Mouse (Mus musculus) C2C12 (cell line): Measurements from ENCODE around the gene Gpn2. TPM values are rescaled to one million over a fixed set of nuclear protein-coding genes. Genes with fewer than 3 reads are reported as not detected.

ENCODE experiments used
- H3K27me3 ChIP-seq: one replicate; pipeline ENCODE4 v1.6.1; 2011; ENCODE audit not compliant: control insufficient read depth, insufficient read depth, insufficient read length
- H3K36me3 ChIP-seq: one replicate; pipeline ENCODE4 v1.6.1; 2011; ENCODE audit not compliant: control insufficient read depth, insufficient read depth
- H3K4me3 ChIP-seq: one replicate; pipeline ENCODE4 v1.5.1; 2011; ENCODE audit warnings: mild to moderate bottlenecking, control low read depth; ENCODE audit not compliant: poor library complexity, insufficient read depth, severe bottlenecking
- H3K79me2 ChIP-seq: one replicate; pipeline ENCODE4 v1.6.1; 2011; ENCODE audit not compliant: control insufficient read depth, insufficient read depth
- H3K79me3 ChIP-seq: one replicate; pipeline ENCODE4 v1.6.1; 2011; ENCODE audit warnings: low read depth, control low read depth
- H3ac ChIP-seq: one replicate; pipeline ENCODE3; 2011; ENCODE audit warnings: low read depth; ENCODE audit not compliant: control insufficient read depth, insufficient read length
- CEBPB ChIP-seq: IDR thresholded peaks from one replicate; pipeline ENCODE4 v1.6.1; 2011; ENCODE audit warnings: low read depth, mild to moderate bottlenecking, control low read depth, moderate library complexity
- CTCF ChIP-seq: IDR thresholded peaks from one replicate; pipeline ENCODE4 v1.5.1; 2011; ENCODE audit not compliant: control insufficient read depth, insufficient read depth, insufficient read length
- FOSL1 ChIP-seq: IDR thresholded peaks from one replicate; pipeline ENCODE4 v1.8.0; 2011; ENCODE audit warnings: mild to moderate bottlenecking, low read length; ENCODE audit not compliant: poor library complexity, insufficient read depth, severe bottlenecking
- MAX ChIP-seq: IDR thresholded peaks from one replicate; pipeline ENCODE4 v1.6.1; 2011; ENCODE audit warnings: mild to moderate bottlenecking, control low read depth
- MYOD1 ChIP-seq: IDR thresholded peaks from one replicate; pipeline ENCODE4 v1.6.1; 2011; ENCODE audit warnings: low read depth; ENCODE audit not compliant: control insufficient read depth, insufficient read length
- MYOG ChIP-seq: IDR thresholded peaks from one replicate; pipeline ENCODE4 v1.6.1; 2011; ENCODE audit not compliant: control insufficient read depth, insufficient read length; ENCODE audit errors: extremely low read depth
- USF1 ChIP-seq: IDR thresholded peaks from one replicate; pipeline ENCODE4 v1.6.1; 2011; ENCODE audit warnings: low read depth, mild to moderate bottlenecking, control low read depth, moderate library complexity
- polyA plus RNA-seq: library from polyadenylated mRNA; unstranded; fragments of >200 nt; fragmentation: generic; extraction: Trizol; gene quantifications from one replicate; pipeline ENCODE4 v1.2.1, GENCODE M21; 2012; ENCODE audit warnings: missing spikeins

Gpn2 gene
- polyA plus RNA-seq, 1 experiment = 44.1 TPM

- H3K79me2 ChIP-seq = peaks cover 19% of the 10 kb centered on the region
- no peaks in the 10 kb centered on the region for H3K79me3 ChIP-seq
- TF ChIP-seq MAX (no peak), MYOG (no peak), USF1 (no peak), FOSL1 (no peak), CTCF (no peak), CEBPB (no peak), MYOD1 (no peak)
- no peaks in the 10 kb centered on the region for H3K27me3 ChIP-seq
- peaks cover 27% of the 10 kb centered on the region for H3K36me3 ChIP-seq
- H3K4me3 ChIP-seq = no peak overlapping the region
- no peak overlapping the region for H3ac ChIP-seq
Measured at GRCm38 (mm10) chr4:133577983-133578382, 6.2 kb upstream of the Gpn2 start.

DNA sequence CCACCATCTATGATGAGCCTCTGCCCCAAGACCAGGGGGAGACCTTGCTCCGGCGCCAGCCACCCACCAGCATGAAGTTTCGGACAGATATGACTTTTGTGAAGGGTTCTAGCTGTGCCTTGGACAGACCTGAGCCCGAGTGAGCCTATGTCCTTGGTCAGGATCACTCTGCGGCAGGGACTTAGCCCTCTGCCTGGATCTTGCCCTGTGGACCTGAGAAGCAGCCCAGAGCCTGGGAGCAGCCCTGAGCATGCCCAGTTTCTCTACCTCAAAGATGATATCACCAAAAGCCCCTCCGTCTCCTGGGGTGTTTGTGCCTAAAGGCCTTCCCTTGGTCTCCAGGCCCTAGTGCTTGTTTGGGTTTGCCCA lies 488 bp upstream of the Gpn2 start:
- TF ChIP-seq MYOG (no peak), USF1 (no peak), FOSL1 (no peak), MYOD1 (no peak), CEBPB (no peak), MAX (no peak), CTCF (no peak)
- peaks cover 3% of the 10 kb centered on the region for H3K79me3 ChIP-seq
- peak overlapping the region; percentile 80 for H3K4me3 ChIP-seq
- H3K36me3 ChIP-seq = peaks cover 41% of the 10 kb centered on the region
- H3ac ChIP-seq = peak overlapping the region; percentile 72
- H3K27me3 ChIP-seq = no peaks in the 10 kb centered on the region
- peaks cover 26% of the 10 kb centered on the region for H3K79me2 ChIP-seq

DNA sequence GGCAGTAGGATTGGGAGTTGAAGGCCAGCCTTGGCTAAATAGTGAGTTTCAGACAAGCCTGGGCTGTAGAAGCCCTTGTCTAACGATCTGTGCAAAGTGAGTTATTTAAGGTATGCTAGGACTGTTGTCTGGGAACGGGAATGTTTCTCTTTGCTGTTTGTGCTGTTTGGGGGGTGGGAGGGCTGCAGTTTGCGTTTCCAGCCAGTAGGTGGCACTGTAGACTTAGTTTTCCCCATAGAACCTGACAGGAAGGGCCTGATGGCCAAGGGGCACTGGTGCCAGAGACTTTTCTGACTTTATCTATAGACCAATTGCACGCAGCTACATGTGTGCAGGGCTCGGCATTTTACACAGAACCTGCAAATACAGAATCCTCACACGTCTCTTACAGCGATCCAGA lies 8.4 kb downstream of the Gpn2 start:
- TF ChIP-seq USF1 (no peak), CTCF (peak; percentile 15), MAX (no peak), FOSL1 (no peak), MYOD1 (no peak)
- Histone ChIP-seq H3K36me3 (peaks cover 16% of the 10 kb centered on the region), H3K79me3 (no peaks in the 10 kb centered on the region), H3K79me2 (no peaks in the 10 kb centered on the region), H3K4me3 (no peak overlapping the region), H3ac (no peak overlapping the region), H3K27me3 (no peaks in the 10 kb centered on the region)

DNA sequence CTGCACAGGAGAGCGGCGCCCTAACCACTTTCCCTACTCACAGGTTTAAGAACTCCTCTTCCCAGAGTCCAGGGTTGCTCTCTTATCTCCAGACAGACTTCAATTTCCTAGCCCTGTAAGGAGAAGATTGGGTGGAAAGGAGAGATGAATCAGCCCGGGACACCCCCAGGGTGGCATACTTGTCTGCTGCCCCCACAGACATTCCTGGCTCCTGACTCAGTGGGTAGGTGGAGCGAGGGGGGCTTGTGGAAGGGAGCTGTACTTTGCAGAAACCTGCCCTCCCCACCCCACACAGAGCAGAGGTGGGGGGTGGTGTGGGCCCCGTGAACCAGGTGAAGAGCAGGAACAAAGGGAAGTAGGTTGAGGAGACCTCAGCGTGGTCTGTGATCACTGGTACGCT lies 11.4 kb downstream of the Gpn2 start:
- no peaks in the 10 kb centered on the region for H3K27me3 ChIP-seq
- H3ac ChIP-seq = no peak overlapping the region
- H3K79me3 ChIP-seq = no peaks in the 10 kb centered on the region
- no peak for TF ChIP-seq USF1
- no peak for TF ChIP-seq MYOG
- TF ChIP-seq MAX = no peak
- no peak for TF ChIP-seq FOSL1
- TF ChIP-seq CTCF = no peak
- TF ChIP-seq MYOD1 = no peak
- TF ChIP-seq CEBPB = no peak
- H3K4me3 ChIP-seq = no peak overlapping the region
- H3K36me3 ChIP-seq = peaks cover 5% of the 10 kb centered on the region
- no peaks in the 10 kb centered on the region for H3K79me2 ChIP-seq

DNA sequence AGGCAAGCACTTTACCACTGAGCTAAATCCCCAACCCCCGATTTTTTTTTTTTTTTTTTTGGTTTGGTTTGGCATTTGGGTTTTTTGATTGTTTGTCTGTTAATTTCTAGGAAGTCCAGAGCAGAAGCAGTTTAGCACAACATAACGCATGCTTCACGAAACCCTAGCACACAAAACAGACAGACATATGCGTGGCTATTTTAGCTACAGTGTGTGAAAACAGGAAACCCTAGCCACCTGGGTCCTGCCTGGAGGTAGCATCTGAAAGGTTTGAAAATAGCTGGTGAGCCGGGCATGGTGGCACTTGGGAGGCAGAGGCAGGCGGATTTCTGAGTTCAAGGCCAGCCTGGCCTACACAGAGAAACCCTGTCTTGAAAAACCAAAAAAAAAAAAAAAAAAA lies 11.9 kb downstream of the Gpn2 start:
- H3ac ChIP-seq = no peak overlapping the region
- H3K4me3 ChIP-seq = no peak overlapping the region
- H3K27me3 ChIP-seq = no peaks in the 10 kb centered on the region
- peaks cover 5% of the 10 kb centered on the region for H3K36me3 ChIP-seq
- H3K79me2 ChIP-seq = no peaks in the 10 kb centered on the region
- TF ChIP-seq CEBPB (no peak), MAX (no peak), FOSL1 (no peak), MYOD1 (no peak), CTCF (no peak), USF1 (no peak), MYOG (no peak)
- H3K79me3 ChIP-seq = no peaks in the 10 kb centered on the region

GRCm38 (mm10) chr4:133598616-133599015 lies 14.5 kb downstream of the Gpn2 start:
- H3K36me3 ChIP-seq = no peaks in the 10 kb centered on the region
- no peaks in the 10 kb centered on the region for H3K79me3 ChIP-seq
- H3K4me3 ChIP-seq = no peak overlapping the region
- TF ChIP-seq USF1 (no peak), CTCF (no peak), FOSL1 (no peak), MAX (no peak), CEBPB (no peak), MYOG (no peak), MYOD1 (no peak)
- H3K27me3 ChIP-seq = no peaks in the 10 kb centered on the region
- H3K79me2 ChIP-seq = no peaks in the 10 kb centered on the region
- no peak overlapping the region for H3ac ChIP-seq

- H3ac ChIP-seq = peak overlapping the region; percentile 8
- TF ChIP-seq FOSL1 = no peak
- H3K36me3 ChIP-seq = no peaks in the 10 kb centered on the region
- H3K79me2 ChIP-seq = no peaks in the 10 kb centered on the region
- no peaks in the 10 kb centered on the region for H3K27me3 ChIP-seq
- H3K79me3 ChIP-seq = no peaks in the 10 kb centered on the region
- peak overlapping the region; percentile 29 for H3K4me3 ChIP-seq
Measured at GRCm38 (mm10) chr4:133599116-133599515, 15.0 kb downstream of the Gpn2 start.
